Mouse (Mus musculus) spleen, postnatal 14 days (tissue): ENCODE measurements around the gene Smarcc2.
"Not testable (repeated sequence)": the region's sequence is repeated elsewhere in the genome, so short reads cannot be mapped to it uniquely, and the experiment has no call there.

Source experiments
- DNase-seq, 2 experiments: peaks; one replicate each; pipeline ENCODE4 v3.0.0; 2021 to 2022; ENCODE audit warnings: low spot score in 2 of 2

Smarcc2 gene

DNA sequence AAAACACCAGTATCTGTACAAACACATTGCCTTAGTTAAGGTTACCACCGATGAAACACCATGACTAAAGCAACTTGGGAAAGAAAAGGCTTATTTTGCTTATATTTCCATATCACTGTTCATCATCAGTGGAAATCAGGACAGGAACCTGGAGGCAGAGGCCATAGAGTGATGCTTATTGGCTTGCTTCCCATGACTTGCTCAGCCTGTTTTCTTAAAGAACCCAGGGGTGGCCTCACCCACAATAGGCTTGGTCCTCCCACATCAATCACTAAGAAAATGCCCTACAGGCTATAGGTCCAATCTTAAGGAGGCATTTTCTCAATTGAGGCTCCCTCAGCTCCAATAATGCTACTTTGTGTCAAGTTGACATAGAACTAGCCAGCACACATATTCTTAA, 16.3 kb upstream of the Smarcc2 start:
- no peak for DNase-seq

- DNase-seq: no peak
Observed at GRCm38 (mm10) chr10:128444354-128444753, 14.7 kb upstream of the Smarcc2 start.

- DNase-seq: no peak
Observed at GRCm38 (mm10) chr10:128445407-128445806, 13.6 kb upstream of the Smarcc2 start.

- no peak for DNase-seq
Observed at GRCm38 (mm10) chr10:128451014-128451413, 8.0 kb upstream of the Smarcc2 start.

GRCm38 (mm10) chr10:128454471-128454870, 4.6 kb upstream of the Smarcc2 start:
- no peak for DNase-seq

DNA sequence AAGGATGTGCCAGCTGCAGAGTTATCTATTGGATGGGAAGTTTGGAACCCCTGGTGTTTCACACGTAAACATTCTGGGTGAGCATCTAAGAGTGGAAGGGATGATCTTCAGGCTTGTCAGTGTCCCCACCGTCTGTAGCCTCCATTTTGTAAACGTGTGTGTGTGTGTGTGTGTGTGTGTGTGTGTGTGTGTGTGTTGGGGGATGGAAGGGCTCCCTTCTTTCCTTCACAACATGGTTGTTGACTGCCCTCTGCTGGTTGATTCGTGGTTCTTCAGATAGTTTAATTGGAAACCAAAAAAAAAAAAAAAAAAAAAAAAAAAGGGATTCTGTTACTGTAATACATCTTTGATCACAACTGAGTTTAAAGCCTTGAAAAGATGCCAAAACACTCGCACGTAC, 3.8 kb upstream of the Smarcc2 start:
- peak in 1 of 2 experiments; percentile 59 for DNase-seq

DNA sequence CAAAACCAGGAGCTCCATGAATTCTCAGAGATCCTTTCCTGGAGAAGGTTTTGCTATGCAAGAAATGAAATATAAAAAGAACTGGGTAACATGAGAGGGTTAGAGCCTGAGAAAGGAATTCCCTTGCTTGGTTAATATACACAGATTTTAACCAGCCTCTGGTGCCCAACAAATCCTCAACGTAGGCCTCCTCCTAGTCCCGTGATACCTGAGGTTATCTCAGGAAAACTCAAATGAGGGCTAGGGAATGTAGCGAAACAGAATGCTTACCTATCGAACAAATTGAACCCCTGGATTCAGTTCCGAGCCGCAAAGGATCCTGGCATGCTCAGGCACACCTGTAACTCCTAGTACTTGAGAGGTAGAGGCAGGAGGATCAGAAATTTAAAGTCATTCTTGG, 1.4 kb upstream of the Smarcc2 start:
- DNase-seq: no peak

GRCm38 (mm10) chr10:128458348-128458718, 715 bp upstream of the Smarcc2 start:
- peak; percentile 85 to 88 for DNase-seq

DNA sequence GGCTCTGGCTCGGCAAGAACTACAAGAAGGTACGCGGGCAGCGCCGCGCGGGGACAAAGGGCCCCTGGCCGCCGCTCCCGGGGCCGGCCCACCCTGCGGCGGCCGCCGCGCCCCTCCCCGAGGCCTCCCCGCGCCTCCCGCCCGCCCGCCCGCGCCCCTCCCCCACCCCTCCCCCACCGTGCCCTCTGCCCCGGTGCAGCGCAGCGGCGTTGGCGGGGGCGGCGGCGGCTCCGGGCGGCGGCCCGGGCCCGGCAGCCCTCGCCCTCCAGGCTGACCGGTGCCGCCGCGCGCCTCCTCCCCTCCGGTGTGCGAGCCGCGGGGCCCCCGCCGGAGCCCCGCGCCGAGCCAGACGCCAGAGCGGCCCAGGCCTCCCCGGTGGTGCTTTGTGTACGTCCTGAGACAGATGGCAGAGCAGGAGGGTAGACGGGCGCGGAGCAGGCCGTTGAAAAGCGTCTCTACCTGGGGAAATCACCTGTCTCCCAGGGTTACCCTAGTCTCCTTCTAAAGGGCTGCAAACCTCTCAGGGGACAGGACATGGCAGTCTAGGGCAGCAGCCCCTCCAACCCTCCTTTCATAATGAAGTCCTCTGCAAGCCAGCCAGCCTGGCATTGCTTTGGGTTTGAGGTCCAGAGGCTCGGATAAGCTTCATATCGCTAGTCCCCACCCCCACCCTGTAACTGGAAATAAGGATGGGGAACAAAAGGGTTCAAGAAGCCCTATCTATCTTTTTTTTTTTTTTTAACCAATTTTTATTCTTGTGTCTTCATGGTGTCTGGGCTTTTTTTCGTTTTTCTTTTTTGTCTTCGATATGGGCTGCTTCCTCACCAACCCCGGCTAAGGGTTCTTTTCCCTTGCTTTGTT, 591 bp downstream of the Smarcc2 start:
- peak in 1 of 2 experiments; percentile 24 for DNase-seq

GRCm38 (mm10) chr10:128460270-128460630, 1.2 kb downstream of the Smarcc2 start:
- no peak for DNase-seq

GRCm38 (mm10) chr10:128474366-128474765, 15.3 kb downstream of the Smarcc2 start:
- DNase-seq: no peak

- no peak for DNase-seq
Observed at GRCm38 (mm10) chr10:128486370-128486769, 27.3 kb downstream of the Smarcc2 start.

- DNase-seq: no peak
Observed at GRCm38 (mm10) chr10:128487861-128488712, 29.0 kb downstream of the Smarcc2 start.

- DNase-seq: no peak
Observed at GRCm38 (mm10) chr10:128488776-128489175, 29.7 kb downstream of the Smarcc2 start.

- DNase-seq: no peak
Observed at GRCm38 (mm10) chr10:128489380-128489779, 30.3 kb downstream of the Smarcc2 start.

DNA sequence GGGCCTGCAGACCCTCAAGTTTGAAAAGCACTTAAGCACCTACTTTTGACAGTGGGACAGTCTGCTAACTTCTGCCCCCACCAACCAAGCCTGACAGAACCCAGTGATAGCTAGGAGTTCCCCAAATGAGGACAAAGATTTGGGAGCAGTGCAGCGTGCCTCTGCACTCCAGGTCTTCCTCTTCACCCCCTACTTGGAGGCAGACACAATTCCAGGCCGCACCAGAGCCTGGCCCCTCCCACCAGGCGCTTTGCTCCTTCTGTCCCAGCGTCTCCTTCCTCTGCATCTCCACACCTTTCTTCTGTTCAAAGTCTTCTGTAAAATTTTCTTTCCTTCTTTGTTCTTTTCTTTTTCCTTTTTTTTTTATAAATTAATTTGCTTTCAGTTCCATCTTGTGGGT, 30.7 kb downstream of the Smarcc2 start:
- no peak for DNase-seq

GRCm38 (mm10) chr10:128490232-128490631, 31.2 kb downstream of the Smarcc2 start:
- no peak for DNase-seq

- no peak for DNase-seq
Observed at GRCm38 (mm10) chr10:128490912-128491311, 31.9 kb downstream of the Smarcc2 start.

DNA sequence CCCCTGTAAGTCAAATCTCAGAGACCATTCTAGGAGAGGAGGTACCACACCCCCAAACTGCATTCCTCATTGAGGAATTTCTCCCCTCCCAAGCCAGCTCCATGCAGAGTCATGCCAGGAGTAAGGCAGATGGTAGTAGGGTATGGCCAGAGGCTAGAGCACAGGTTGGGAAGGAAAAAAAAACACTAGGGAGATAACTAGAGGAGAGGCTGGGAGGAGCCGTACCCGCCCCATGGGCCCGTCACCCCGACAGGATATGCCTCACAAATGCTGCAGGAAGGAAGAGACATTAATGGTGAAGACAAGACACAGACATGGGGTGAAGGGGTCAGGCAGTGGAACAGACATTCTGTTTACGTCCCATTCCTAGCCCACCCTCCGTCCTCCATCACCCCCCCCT, 32.4 kb downstream of the Smarcc2 start:
- DNase-seq: no peak

DNA sequence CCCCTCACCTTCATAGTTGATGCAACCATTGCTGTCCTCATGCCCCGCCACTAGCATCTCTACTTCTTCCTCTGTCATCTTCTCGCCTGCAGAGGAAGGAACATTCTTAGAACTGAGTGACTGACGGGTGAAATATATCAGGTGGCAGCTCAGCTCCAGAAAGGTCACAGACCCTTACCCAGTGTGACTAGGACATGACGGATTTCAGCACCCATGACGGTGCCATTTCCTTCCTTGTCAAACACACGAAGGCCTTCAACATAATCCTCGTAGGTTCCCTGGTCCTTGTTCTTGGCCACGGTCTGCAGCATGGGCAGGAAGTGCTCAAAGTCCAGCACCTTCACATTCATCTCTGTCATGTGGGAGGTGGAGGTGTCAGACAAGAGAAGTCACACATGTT, 33.0 kb downstream of the Smarcc2 start:
- not testable (repeated sequence) for DNase-seq

DNA sequence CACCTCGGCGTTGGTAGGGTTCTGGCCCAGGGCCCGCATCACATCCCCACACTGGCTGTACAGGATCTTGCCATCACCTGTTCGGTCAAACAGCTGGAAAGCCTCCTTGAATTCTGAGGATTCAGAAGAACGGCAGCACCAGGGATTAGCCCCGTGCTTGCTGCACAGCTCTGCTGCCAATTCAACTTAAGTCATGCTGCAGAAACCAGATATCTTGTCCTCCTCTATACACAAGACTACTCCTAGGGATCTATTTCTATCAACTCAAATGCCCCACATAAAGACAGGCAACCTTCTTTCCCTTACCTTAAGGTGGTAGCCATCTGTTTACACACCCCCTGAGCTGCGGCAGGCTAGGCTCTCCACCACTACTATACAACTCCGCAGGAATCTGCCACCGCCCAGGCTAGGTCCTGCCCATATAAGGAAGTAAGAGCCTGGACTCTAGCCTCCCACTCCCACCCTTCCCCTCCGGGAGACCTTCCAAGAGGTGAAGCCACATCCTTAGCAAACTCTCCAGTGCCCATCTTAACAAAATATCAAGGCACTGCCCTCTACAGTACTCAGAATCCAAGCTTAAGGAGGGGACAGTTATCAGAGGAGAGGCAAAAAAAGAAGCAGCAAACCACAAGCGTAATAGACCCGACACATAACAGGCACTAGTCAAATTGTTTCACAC, 33.7 kb downstream of the Smarcc2 start:
- no peak for DNase-seq

DNA sequence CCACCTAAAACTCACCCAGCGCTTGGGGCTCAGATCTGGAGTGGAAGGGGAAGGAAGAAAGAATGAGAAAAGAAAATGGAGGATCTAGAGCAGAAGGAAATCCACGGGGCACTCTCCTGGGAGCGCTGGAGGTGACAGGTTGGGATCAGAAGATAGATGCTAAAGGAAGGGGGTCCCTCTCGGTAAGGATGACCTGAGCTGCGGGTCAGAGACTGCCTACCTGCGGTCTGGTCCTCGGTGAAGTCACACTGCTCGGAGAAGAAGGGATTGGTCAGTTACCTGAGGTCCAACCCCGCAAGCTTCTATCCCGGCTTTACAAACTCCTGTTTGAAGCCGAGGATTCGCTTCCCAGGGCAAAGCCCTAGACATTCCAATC, 34.3 kb downstream of the Smarcc2 start:
- no peak for DNase-seq
